Mouse (Mus musculus) cerebellum, adult 18-20 months (tissue): ENCODE measurements around the gene Akr7a5.

Experiments used
- DNase-seq, 2 experiments: peaks; one replicate each; pipeline ENCODE4 v3.0.0; 2021

The Akr7a5 gene

GRCm38 (mm10) chr4:139310171-139310898 lies at the start of gene Akr7a5, which contains the start of gene Pqlc2:
Gene Akr7a5, plus strand, starts transcription at chr4:139310744.
Gene Pqlc2, minus strand, starts transcription at chr4:139310708.
- DNase-seq: peak; percentile 97 to 100

- peak; percentile 43 to 46 for DNase-seq
Measured at GRCm38 (mm10) chr4:139262981-139263380, 47.6 kb upstream of the Akr7a5 start.

DNA sequence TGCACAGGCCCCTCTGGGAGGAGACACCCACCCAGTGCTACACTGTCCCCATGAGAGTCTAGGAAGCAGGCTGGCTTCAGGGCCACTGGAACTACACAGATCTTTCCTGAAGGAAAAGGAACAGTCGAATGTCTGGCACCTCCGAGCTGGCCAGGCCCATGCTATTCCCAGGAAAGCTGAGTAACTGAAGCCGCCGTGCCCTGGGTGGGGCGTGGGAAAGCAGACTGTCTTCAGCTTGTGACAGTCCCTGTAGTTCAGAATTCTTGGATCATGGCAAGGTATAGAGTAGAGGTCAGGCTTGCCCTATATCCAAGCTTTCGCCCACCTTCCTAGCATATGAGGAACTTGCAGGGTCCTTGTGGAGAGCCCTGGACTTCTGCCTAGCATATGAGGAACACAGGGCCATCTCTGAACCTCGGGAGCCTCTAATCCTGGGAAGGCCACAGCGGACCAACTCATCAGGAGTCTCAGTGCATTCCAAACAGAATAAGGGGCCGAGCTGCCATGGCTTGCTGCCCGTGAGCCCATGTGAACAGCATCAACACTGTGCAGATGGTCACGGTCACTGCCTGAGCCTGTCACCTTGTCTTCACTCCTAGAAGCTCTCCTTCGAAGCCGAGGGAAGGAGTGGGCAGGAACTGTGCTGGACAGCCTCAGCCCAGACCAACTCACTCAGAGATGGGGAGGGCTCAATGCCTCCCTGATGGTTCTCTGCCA lies 44.6 kb upstream of the Akr7a5 start:
- DNase-seq: peak; percentile 60 to 64

DNA sequence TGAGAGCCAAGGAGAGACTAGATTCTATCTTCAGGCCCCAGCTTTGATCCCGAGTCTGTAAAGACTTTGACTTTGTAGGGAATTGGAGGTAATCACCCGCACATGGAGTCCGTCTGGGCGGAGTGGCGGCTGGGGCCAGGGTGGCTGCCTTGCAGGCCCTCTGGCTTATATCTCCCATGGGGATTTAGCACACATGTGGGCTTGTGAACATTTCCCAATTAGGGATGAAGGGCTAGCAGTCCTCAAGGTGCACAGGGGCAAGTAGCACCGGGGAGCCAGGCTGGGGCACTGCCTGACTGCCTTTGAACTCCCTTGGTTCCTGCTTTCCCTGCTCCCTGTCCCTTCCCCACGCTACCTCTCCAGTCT lies 44.1 kb upstream of the Akr7a5 start:
- no peak for DNase-seq

DNA sequence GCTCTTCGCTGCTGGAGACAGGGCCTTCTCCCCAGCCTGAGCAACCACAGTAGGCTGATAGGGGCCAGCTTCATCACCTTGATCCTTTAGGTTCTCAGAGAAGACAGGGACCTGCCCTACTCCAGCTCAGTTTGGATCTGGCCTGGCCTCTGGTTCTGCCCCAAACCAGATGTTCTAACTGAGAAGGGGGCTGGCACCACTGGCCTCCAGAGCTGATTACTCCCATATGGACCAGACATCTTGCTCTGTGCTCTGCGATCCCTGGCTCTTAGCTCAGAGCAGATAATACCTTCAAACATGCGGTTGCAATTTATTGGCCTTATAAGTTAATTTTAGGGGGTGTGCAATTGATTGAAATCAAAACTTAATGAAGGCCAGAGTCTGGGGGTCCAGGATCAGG lies 43.2 kb upstream of the Akr7a5 start:
- no peak for DNase-seq

DNA sequence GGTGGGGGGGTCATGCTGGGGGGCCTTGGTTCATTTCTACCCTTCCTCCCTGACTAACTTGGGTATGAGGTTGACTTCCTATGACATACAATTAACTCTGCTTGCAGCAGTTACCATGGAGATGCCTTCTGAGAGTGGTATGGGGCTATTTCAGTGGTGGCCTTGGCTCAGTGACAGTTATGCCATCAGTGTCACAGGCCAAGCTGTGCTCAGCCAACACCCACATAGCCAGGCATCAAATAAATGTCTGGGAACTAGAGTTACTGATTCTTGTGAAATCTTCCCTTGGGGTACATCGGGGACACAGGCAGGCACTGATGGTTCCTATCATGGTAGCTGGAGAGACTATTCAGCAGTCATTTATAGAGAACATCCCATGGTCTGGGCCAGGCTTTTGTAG lies 42.3 kb upstream of the Akr7a5 start:
- DNase-seq: no peak

DNA sequence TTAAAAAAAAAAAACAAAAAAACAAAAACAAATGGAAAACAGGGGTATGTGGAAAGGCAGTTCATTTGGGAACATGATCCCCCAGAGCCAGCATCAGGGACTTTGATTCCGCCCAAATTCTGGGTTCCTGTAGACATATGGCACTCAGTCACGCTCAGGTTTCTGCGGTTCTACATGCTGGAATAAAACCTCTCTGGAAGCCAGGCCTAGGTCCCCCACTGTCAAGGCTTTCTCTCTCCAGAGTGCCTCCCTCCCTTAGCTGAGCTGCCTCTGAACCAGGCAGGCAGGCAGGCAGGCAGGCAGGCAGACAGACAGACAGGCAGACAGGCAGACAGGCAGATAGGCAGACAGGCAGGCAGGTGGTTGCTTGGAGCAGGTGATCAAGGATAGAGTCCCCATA lies 40.4 kb upstream of the Akr7a5 start:
- DNase-seq: peak; percentile 68 to 82

- DNase-seq: no peak
Measured at GRCm38 (mm10) chr4:139271562-139271961, 39.0 kb upstream of the Akr7a5 start.

- DNase-seq: peak in 1 of 2 experiments; percentile 41
Measured at GRCm38 (mm10) chr4:139272951-139273680, 37.4 kb upstream of the Akr7a5 start.

- peak; percentile 74 to 80 for DNase-seq
Measured at GRCm38 (mm10) chr4:139274573-139274972, 36.0 kb upstream of the Akr7a5 start.

DNA sequence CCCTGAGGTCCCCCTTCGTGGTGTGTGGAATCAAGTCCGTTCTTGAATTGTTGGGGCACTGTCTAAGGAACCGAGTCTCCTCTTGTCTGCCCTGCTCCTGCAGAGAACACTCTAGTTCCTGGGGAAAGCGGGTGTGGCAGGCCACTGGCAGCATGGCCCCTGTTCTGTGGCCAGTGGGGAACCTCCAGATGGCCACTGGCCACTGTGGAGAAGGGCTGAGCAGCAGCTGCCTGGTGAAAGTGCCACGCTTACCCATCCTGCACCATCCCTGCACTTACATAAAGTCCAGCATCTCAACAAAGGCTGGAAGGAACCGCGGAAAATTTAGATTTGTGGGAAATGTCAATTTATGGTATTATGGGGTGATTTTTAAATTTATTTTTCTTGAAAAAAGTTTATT lies 34.1 kb upstream of the Akr7a5 start:
- no peak for DNase-seq

GRCm38 (mm10) chr4:139280530-139280929 lies 30.0 kb upstream of the Akr7a5 start:
- no peak for DNase-seq

DNA sequence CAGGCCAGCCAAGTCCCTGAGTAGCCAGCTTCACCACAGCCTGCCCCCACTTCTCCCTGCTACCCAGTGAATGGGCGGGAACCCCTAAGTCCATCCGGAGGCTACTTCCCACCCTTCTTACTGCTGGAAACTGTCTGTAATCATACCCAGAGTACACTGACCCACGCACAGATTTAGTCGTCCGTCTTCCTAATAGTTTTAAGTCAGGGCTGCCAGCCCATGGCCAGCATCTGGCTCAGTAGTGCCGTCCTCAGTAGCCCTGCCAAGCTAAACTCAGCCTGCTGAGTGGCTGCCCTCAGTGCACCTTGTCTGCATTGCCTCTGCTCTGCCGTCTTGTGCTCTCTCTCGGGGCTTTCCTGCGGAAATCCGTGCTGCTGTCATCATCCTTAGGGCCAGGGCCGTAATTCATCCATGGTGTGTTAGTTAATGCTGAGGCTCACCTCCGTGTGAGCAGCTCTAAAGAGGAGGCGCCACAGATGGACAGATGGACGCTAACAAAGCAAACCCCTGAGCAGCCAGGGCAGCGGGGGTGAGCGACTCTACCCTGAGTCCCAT lies 28.7 kb upstream of the Akr7a5 start:
- no peak for DNase-seq

- peak; percentile 75 to 78 for DNase-seq
Measured at GRCm38 (mm10) chr4:139282955-139283417, 27.6 kb upstream of the Akr7a5 start.

DNA sequence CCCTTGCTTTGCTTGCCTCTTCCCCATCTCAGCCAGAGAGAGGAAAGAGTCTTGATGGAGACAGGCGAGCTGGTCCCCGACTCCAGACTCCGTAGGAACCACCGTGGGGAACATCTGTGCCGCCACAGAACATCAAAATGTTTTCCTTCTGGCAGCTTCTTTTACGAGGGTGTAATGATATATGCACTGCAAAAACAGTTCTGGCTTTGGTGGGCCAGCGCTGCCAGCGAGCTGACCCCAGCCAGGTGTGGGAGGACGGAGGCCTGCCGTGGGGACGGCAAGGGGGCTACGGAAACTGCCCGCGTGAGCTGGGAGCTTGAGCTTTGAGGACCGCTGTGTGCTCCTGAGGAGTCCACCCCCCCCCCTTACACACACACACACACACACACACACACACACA lies 25.7 kb upstream of the Akr7a5 start:
- DNase-seq: no peak

DNA sequence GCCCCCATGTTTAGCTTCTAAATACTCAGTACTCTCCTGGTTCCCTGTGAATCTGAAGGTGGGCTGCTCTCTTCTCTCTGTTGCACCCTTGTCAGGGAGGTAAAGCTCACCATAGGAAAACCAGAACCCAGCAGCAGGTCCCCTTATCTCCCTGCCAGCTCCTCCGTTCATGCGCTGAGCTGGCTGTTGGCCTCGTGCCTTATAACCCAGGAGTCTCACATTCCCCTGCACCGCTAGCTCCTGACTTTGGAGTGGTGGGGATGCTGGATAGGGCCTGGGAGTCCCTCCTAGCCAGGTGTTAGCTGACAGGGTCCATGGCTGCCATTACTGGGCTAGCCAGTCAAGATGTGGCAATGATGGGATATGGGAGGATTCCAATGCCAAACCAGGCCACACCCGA lies 24.3 kb upstream of the Akr7a5 start:
- DNase-seq: no peak

DNA sequence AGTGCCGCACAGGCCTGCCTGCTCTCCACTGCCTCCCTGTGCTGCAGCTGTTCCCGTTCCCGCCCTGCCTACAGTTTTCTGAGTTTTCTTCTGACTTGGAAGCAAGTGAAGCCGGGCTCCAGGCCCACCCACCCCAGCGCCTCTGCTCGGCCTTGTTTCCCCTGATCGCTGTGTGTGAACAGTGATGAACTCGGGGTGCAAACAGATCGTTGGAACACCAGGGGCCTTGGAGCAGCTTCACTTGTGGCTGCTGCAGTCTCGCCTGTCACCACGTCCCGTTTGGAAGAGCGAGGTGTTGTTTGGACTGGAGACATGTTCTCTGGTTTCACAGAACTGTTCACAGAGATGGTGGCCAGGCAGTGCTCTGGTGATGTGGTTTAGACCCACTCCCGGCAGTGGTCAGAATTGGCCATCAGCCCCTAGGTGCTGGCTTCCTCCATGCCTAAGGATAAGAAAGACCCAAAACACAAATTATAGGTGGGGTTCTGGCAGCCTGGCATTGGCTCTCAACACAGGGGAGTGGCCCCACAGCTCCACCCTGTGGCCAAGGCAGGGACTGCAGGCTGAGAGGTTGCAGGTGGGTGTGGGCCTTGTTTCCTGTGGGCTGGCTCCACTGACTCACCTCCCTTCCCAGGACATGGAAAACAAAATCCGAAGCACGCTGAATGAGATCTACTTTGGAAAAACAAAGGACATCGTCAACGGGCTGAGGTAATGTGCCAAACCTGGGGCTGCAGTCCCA lies 23.3 kb upstream of the Akr7a5 start:
- peak; percentile 76 to 87 for DNase-seq

DNA sequence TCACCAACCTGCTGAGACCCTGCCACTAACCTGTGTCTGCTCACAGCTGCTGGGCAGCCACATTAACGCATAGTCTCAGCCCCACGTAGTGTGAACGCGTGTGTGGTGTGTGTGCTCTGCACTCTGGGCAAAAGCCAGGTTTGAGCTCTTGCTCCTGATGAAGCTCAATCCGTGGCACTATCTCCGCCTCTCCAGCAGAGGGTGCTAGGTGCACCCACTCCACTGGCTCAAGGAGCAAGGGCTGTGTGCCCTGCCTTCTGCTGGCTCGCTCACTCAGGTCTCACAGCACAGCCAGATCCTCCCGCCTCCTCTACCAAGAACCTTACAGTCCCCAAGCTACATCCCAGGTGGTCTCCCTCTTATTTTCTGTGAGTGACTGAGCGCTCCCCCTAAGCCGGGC lies 21.5 kb upstream of the Akr7a5 start:
- peak; percentile 79 for DNase-seq

- no peak for DNase-seq
Measured at GRCm38 (mm10) chr4:139291099-139291498, 19.4 kb upstream of the Akr7a5 start.

DNA sequence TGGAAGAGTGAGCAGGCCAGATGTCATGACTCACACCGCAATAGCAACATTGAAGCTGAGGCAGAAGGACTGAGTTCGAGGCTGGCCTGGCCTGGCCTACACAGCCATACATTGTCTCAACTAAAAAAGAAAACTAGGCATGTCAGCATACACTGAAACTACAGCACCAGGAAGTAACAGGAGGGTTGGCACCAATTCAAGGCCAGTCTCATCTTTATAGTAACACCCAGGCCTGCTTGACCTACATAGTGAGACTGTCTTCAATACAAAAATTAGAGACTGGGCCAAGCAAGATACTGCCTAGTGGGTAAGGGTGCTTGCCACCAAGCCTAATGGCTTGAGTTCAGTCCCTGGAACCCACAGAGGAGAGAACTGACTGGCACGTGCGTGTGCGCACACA lies 18.5 kb upstream of the Akr7a5 start:
- no peak for DNase-seq

DNA sequence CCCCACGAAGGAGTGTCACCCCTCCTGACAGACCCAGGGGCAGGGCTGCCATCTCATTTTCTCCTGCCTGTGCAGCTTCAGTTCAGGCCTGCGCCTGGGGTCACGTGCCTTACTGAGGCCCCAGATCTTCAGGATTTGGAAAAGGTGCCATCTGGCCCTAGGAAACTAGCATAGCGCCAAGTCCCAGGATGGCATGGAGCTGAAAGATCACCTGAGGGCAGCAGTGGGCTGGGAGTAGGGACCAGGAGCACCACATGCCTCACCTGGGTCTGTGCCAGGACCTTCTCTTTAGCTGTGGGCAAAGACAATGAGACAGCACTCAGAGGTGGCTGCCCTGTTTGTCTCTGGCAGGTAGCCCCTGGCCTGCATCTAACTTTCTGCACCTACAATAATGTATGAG lies 13.0 kb upstream of the Akr7a5 start:
- peak; percentile 96 to 97 for DNase-seq

GRCm38 (mm10) chr4:139298671-139299366 lies 11.7 kb upstream of the Akr7a5 start:
- peak in 1 of 2 experiments; percentile 26 for DNase-seq
